Mouse (Mus musculus): ENCODE measurements at regions not wholly inside any gene's neighbourhood (a gene's known extent, or its start where the extent isn't known, plus 50 kb on each side); places are given as distances from the start of the nearest gene placed in this dataset.

GRCm38 (mm10) chr16:46581115-46581514 lies 82.8 kb upstream of the Nectin3 start:
- TF ChIP-seq CTCF (conservative IDR thresholded peaks at IDR 0.05; ENCODE audit: insufficient read depth, insufficient read length, low read depth, low read length), result no peak
- TF ChIP-seq POLR2A (IDR thresholded peaks at IDR 0.05; ENCODE audit: low read depth, low read length), result no peak
